Mouse (Mus musculus) testis, adult 2 months (tissue): ENCODE results near the gene Tceanc2. TPM values are rescaled to one million over a fixed set of nuclear protein-coding genes. Genes with fewer than 3 reads are reported as not detected.

Source experiments
- H3K27ac ChIP-seq: fragments of 200-500 bp; 2 replicates; pipeline ENCODE4 v1.5.1; 2012; ENCODE audit warnings: low read depth, low read length; ENCODE audit not compliant: control insufficient read depth, insufficient read depth
- H3K27me3 ChIP-seq: fragments of 200-500 bp; 2 replicates; pipeline ENCODE4 v1.6.1; 2012; ENCODE audit warnings: mild to moderate bottlenecking, low read length, moderate library complexity; ENCODE audit not compliant: control insufficient read depth, insufficient read depth
- H3K36me3 ChIP-seq: fragments of 200-500 bp; 2 replicates; pipeline ENCODE4 v1.6.1; 2012; ENCODE audit warnings: mild to moderate bottlenecking, low read length; ENCODE audit not compliant: control insufficient read depth, insufficient read depth
- H3K4me1 ChIP-seq: fragments of 200-500 bp; 2 replicates; pipeline ENCODE4 v1.6.1; 2012; ENCODE audit warnings: low read length; ENCODE audit not compliant: control insufficient read depth, insufficient read depth
- H3K4me3 ChIP-seq: fragments of 200-500 bp; 2 replicates; pipeline ENCODE4 v1.5.1; 2012; ENCODE audit warnings: low read depth, mild to moderate bottlenecking, low read length, moderate library complexity, mixed read lengths; ENCODE audit not compliant: control insufficient read depth
- CTCF ChIP-seq: fragments of 200-500 bp; IDR thresholded peaks from 2 replicates; pipeline ENCODE4 v1.5.1; 2012; ENCODE audit warnings: low read depth, mild to moderate bottlenecking, inconsistent platforms, low read length, moderate library complexity; ENCODE audit not compliant: control insufficient read depth, insufficient read depth, insufficient replicate concordance
- POLR2A ChIP-seq: fragments of 200-500 bp; IDR thresholded peaks from 2 replicates; pipeline ENCODE4 v1.6.1; 2012; ENCODE audit warnings: low read depth, mild to moderate bottlenecking, inconsistent platforms, low read length, moderate library complexity; ENCODE audit not compliant: control insufficient read depth
- polyA plus RNA-seq: library from polyadenylated mRNA; depleted of rRNA; stranded (reverse); fragments of >200 nt; gene quantifications from 2 replicates; pipeline ENCODE4 v1.2.3, GENCODE M21; 2012; rRNA removed

The Tceanc2 gene
- polyA plus RNA-seq: 11.0 and 15.9 TPM in 2 replicates

- TF ChIP-seq POLR2A: peak; percentile 45; the same call in 1 of the 2 replicates
- TF ChIP-seq CTCF: no peak
- Histone ChIP-seq H3K27me3 (no peaks in the 10 kb centered on the region), H3K36me3 (peaks cover 2% of the 10 kb centered on the region), H3K27ac (peak within 1 kb of the TSS; percentile 94), H3K4me3 (peak within 1 kb of the TSS; percentile 86), H3K4me1 (peaks cover 2% of the 10 kb centered on the region)
These were observed at the start of gene Tceanc2 for GRCm38 (mm10) chr4:107178830-107179490. Gene Tceanc2 (minus strand): TSS chr4:107179116.

GRCm38 (mm10) chr4:107226313-107226712, 47.4 kb upstream of the Tceanc2 start:
- no peaks in the 10 kb centered on the region; the same call in 1 of the 2 replicates for H3K4me1 ChIP-seq
- no peak overlapping the region for H3K4me3 ChIP-seq
- no peak overlapping the region for H3K27ac ChIP-seq
- TF ChIP-seq POLR2A: no peak
- TF ChIP-seq CTCF: no peak
- no peaks in the 10 kb centered on the region for H3K27me3 ChIP-seq
- no peaks in the 10 kb centered on the region for H3K36me3 ChIP-seq

- no peak overlapping the region for H3K27ac ChIP-seq
- H3K36me3 ChIP-seq: no peaks in the 10 kb centered on the region
- no peaks in the 10 kb centered on the region; the same call in 1 of the 2 replicates for H3K4me1 ChIP-seq
- TF ChIP-seq POLR2A: no peak
- no peaks in the 10 kb centered on the region for H3K27me3 ChIP-seq
- no peak overlapping the region for H3K4me3 ChIP-seq
These were observed 44.6 kb upstream of the Tceanc2 start for GRCm38 (mm10) chr4:107223225-107224204.

- no peak overlapping the region for H3K27ac ChIP-seq
- H3K36me3 ChIP-seq: no peaks in the 10 kb centered on the region
- H3K4me3 ChIP-seq: no peak overlapping the region
- no peaks in the 10 kb centered on the region for H3K27me3 ChIP-seq
- TF ChIP-seq CTCF: no peak
- TF ChIP-seq POLR2A: no peak
- H3K4me1 ChIP-seq: no peaks in the 10 kb centered on the region; the same call in 1 of the 2 replicates
These were observed 42.6 kb upstream of the Tceanc2 start for GRCm38 (mm10) chr4:107221524-107221923.

- Histone ChIP-seq H3K27ac (no peak overlapping the region), H3K36me3 (no peaks in the 10 kb centered on the region), H3K27me3 (no peaks in the 10 kb centered on the region), H3K4me3 (no peak overlapping the region), H3K4me1 (no peaks in the 10 kb centered on the region; the same call in 1 of the 2 replicates)
- no peak for TF ChIP-seq CTCF
- no peak for TF ChIP-seq POLR2A
These were observed 38.7 kb upstream of the Tceanc2 start for GRCm38 (mm10) chr4:107217574-107217973.

GRCm38 (mm10) chr4:107213279-107214011, 34.5 kb upstream of the Tceanc2 start:
- H3K36me3 ChIP-seq: no peaks in the 10 kb centered on the region
- no peaks in the 10 kb centered on the region for H3K27me3 ChIP-seq
- H3K4me1 ChIP-seq: no peaks in the 10 kb centered on the region
- no peak overlapping the region for H3K27ac ChIP-seq
- no peak overlapping the region for H3K4me3 ChIP-seq
- TF ChIP-seq CTCF: no peak
- TF ChIP-seq POLR2A: no peak

GRCm38 (mm10) chr4:107211936-107212335, 33.0 kb upstream of the Tceanc2 start:
- H3K4me3 ChIP-seq: no peak overlapping the region
- no peaks in the 10 kb centered on the region for H3K36me3 ChIP-seq
- H3K27me3 ChIP-seq: no peaks in the 10 kb centered on the region
- H3K4me1 ChIP-seq: no peaks in the 10 kb centered on the region
- H3K27ac ChIP-seq: no peak overlapping the region
- TF ChIP-seq CTCF: no peak
- TF ChIP-seq POLR2A: no peak
